Mouse (Mus musculus): ENCODE measurements around the gene Nadk. TPM values are rescaled to one million over a fixed set of nuclear protein-coding genes. Genes with fewer than 3 reads are reported as not detected.
"Not testable (repeated sequence)": the region's sequence is repeated elsewhere in the genome, so short reads cannot be mapped to it uniquely, and the experiment has no call there.

Nadk gene
- polyA plus RNA-seq, 1 experiment from 2014 or later, result 78.0 TPM

GRCm38 (mm10) chr4:155559454-155559853, 2.7 kb upstream of the Nadk start:
- H3K27me3 ChIP-seq (replicated peaks), result no peaks in the 10 kb centered on the region
- H3K27ac ChIP-seq, result 0 out of 2 replicates have a peak overlapping the region, but pooled peaks have one; percentile 22
- 25% methylated on average over 6 of the region's 6 CpGs for WGBS (ENCODE audit: insufficient replicate concordance)

DNA sequence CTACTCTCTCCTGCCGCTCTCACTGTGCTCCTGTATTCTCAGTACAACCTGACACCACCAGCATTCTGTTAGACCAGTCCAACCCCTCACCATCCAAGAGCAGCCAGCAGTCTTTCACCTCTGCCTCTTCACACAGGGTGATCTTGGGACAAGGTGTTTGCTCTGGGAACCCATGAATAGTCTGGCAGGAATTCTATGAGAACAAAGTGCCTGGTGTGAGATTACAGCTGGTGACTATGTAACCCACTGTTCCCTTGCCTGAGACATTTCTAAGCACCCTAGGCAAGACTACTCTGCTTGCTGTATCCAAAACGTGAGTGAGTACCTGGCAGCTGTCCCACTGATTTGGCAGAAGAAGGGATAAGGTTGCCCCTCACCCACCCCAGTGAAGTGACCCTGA, 1.2 kb upstream of the Nadk start:
- H3K4me2 ChIP-seq, result no peak overlapping the region
- no peaks in the 10 kb centered on the region for H3K9me3 ChIP-seq (replicated peaks)
- H3K27me3 ChIP-seq (replicated peaks), result no peaks in the 10 kb centered on the region
- peaks cover 47% of the 10 kb centered on the region for H3K36me3 ChIP-seq
- WGBS (ENCODE audit: insufficient replicate concordance), result 70% methylated on average over 2 of the region's 2 CpGs
- no peak overlapping the region for H3K9ac ChIP-seq
- peak overlapping the region; percentile 81; the same call in 1 of the 2 replicates for H3K27ac ChIP-seq
- ATAC-seq, result no peak
- H3K4me1 ChIP-seq, result peaks cover 67% of the 10 kb centered on the region
- no peak overlapping the region for H3K4me3 ChIP-seq

More at GRCm38 (mm10) chr4:155559454-155559853, 2.7 kb upstream of the Nadk start:
- Histone ChIP-seq H3K36me3 (peaks cover 62% of the 10 kb centered on the region), H3K4me2 (no peak overlapping the region), H3K9ac (no peak overlapping the region), H3K4me1 (peaks cover 60% of the 10 kb centered on the region), H3K9me3 (replicated peaks) (no peaks in the 10 kb centered on the region), H3K4me3 (no peak overlapping the region)
- no peak for ATAC-seq

DNA sequence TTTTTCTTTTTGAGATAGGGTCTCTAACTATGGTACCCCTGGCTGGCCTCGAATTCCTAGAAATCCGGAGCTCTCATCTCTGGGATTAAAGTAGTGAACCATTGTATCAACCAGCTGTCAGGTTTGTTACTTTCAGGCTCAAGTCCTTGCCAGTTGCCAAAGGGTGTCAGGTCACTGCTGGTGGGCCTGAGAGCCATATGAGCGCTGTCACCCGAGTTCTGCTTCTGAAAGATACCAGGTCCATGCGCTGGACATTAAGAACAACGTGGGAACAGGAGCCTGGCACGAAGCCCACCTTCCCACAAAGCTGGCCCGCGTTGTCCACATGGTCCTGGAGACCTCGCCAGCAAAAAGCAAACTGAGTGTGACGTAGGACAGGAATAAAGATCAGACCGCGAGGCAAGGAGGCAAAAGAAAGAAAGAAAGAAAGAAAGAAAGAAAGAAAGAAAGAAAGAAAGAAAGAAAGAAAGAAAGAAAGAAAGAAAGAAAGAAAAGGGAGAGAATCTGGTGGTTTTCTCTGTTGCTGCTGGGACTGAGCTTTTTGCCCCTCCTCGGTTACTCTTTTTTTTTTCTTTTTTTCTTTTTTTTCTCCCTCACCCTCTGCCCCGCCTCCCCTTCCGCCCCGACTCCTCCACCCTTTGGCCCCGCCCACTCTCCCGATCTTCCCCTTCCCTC, 684 bp downstream of the Nadk start:
- Histone ChIP-seq H3K27ac (peak overlapping the region; percentile 81), H3K9me3 (replicated peaks) (no peaks in the 10 kb centered on the region), H3K4me1 (peaks cover 85% of the 10 kb centered on the region), H3K4me2 (peak overlapping the region; percentile 95), H3K9ac (peak overlapping the region; percentile 73), H3K36me3 (peaks cover 32% of the 10 kb centered on the region), H3K27me3 (replicated peaks) (no peaks in the 10 kb centered on the region), H3K4me3 (peak overlapping the region; percentile 87)
- no peak for ATAC-seq
- WGBS (ENCODE audit: insufficient replicate concordance), result 6% methylated on average over 19 of the region's 19 CpGs

- Histone ChIP-seq H3K4me2 (peak overlapping the region; percentile 95), H3K9me3 (replicated peaks) (no peaks in the 10 kb centered on the region), H3K27ac (peak overlapping the region; percentile 92), H3K36me3 (peaks cover 25% of the 10 kb centered on the region), H3K9ac (peak overlapping the region; percentile 86), H3K27me3 (replicated peaks) (no peaks in the 10 kb centered on the region), H3K4me1 (peaks cover 82% of the 10 kb centered on the region), H3K4me3 (peak overlapping the region; percentile 87)
- WGBS (ENCODE audit: insufficient replicate concordance), result 1% methylated on average over 69 of the region's 69 CpGs
- ATAC-seq, result peak; percentile 94
Measured at GRCm38 (mm10) chr4:155563400-155564231, 1.4 kb downstream of the Nadk start.

DNA sequence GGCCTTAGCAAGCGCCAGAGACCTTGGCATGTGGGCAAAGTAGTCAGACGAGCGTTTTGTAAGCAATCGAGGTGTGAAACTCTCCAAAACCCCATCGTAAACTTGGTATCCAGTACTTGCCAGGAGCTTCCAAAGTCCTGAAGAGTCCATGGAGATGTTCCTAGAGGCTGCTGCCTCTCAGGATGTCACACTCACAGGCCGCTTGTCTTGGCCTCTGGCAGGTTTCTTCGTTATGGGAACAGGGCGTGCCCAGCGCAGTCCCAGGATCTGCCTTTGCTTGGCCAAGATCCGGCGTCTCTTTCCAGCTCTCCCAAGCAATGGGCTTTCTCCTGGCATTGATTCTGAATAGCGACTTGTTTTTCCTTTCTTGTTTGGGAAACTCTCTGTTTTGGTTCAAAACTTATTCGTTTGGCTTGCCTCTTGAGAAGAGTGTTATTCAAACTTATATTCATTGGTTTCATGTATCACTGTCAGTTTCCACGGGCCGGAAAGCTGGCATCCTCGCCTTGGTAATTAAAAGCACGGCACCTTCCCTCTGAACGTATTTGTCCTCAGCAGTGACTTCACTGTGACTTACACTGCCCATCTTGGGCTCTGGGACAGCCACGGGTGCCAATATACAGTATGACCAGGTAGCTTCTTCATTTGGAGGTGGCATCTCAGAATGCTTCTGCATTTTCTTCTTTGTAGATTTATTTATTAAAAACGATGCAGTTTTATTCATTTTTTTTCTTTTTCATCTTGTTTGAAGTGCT, 2.3 kb downstream of the Nadk start:
- H3K36me3 ChIP-seq, result peaks cover 16% of the 10 kb centered on the region
- H3K4me3 ChIP-seq, result peak overlapping the region; percentile 87

DNA sequence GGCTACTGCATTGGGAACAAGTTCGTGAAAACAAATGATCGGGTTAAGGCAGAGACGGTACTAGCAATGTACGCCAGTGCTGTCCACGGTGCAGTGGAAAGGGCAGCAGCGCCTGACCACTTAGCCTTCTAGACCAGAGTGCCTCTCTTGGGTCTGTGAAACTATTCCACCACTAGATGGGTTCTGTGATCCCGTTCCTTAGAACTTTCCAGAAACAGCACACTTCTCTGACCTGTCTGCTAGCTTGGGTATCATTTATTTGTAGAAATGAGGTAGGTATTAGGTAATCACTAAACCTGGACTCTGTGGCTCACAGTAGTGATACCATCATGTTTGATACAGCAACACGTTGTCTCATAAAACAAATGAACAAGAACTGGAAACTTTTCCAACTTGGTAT, 4.4 kb downstream of the Nadk start:
- Histone ChIP-seq H3K4me2 (no peak overlapping the region), H3K36me3 (no peaks in the 10 kb centered on the region; the same call in 1 of the 2 replicates), H3K4me1 (peaks cover 70% of the 10 kb centered on the region), H3K9me3 (replicated peaks) (no peaks in the 10 kb centered on the region), H3K9ac (no peak overlapping the region), H3K27ac (0 out of 2 replicates have a peak overlapping the region, but pooled peaks have one; percentile 12), H3K4me3 (no peak overlapping the region), H3K27me3 (replicated peaks) (no peaks in the 10 kb centered on the region)
- ATAC-seq, result no peak
- 61% methylated on average over 8 of the region's 8 CpGs for WGBS (ENCODE audit: insufficient replicate concordance)

More for the DNA sequence above, 2.3 kb downstream of the Nadk start:
- Histone ChIP-seq H3K27ac (peak overlapping the region; percentile 92), H3K9me3 (replicated peaks) (no peaks in the 10 kb centered on the region), H3K27me3 (replicated peaks) (no peaks in the 10 kb centered on the region), H3K4me1 (peaks cover 73% of the 10 kb centered on the region), H3K4me2 (peak overlapping the region; percentile 95), H3K9ac (peak overlapping the region; percentile 86)
- ATAC-seq, result no peak
- 11% methylated on average over 20 of the region's 20 CpGs for WGBS (ENCODE audit: insufficient replicate concordance)

DNA sequence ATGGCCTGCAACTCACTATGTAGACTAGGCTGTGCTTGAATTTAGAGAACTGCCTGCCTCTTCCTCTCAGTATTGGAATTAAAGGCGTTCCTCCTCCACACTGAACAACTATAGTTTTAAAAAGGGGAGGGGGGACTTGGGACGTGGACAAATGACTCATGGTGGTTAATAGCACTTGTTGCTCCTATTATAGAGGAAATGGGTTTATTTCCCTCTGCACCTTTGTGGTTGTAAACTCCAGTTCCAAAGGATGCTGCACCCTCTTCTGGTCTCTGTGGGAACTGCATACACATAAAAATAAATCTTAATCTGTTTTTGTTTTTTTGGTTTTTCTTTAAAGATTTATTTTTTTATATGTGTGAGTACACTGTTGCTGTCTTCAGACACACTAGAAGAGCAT, 6.0 kb downstream of the Nadk start:
- no peak overlapping the region for H3K4me2 ChIP-seq
- ATAC-seq, result no peak
- no peaks in the 10 kb centered on the region for H3K27me3 ChIP-seq (replicated peaks)
- H3K36me3 ChIP-seq, result no peaks in the 10 kb centered on the region; the same call in 1 of the 2 replicates
- H3K4me1 ChIP-seq, result peaks cover 65% of the 10 kb centered on the region
- H3K27ac ChIP-seq, result no peak overlapping the region
- H3K9me3 ChIP-seq (replicated peaks), result no peaks in the 10 kb centered on the region
- no peak overlapping the region for H3K9ac ChIP-seq
- WGBS (ENCODE audit: insufficient replicate concordance), result 12% methylated on average over 2 of the region's 2 CpGs
- no peak overlapping the region for H3K4me3 ChIP-seq

DNA sequence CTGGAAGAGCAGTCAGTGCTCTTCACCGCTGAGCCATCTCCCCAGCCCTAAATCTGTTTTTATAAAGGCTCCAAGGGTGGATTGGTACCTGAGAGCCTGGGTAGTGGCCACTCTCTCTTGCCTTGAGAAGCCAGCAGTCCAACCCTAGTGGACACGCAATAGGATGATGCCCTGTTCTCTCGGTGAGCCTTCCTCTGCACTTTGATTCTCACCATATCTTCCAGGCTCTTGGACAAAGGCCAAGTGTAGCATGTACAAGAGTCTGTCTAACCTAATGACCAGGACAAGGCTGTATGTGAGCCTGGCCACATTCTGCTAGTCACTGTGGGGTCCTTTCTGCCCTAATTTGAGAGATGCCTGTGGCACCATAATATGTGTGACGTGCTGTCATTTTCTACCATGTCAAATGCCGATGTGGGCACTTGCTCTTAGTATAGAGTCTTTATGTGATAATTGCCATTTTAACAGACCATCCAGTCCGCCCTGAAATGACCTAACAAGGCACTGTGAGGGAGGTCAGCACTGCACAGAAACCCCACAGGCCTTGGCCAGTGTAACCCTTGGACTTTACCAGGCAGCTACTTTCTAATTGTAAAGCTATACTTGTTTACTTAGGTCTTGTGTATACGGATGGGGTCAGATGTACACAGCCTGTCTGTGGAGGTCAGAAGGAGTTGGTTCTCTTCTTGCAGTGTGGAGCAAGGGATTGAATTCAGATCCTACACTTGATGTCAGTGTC, 6.6 kb downstream of the Nadk start:
- no peak overlapping the region for H3K4me2 ChIP-seq
- H3K36me3 ChIP-seq, result no peaks in the 10 kb centered on the region; the same call in 1 of the 2 replicates
- H3K4me3 ChIP-seq, result no peak overlapping the region
- peak; percentile 31 for ATAC-seq
- peak overlapping the region; percentile 50; the same call in 1 of the 2 replicates for H3K27ac ChIP-seq
- H3K4me1 ChIP-seq, result peaks cover 71% of the 10 kb centered on the region
- WGBS (ENCODE audit: insufficient replicate concordance), result 79% methylated on average over 7 of the region's 7 CpGs
- no peaks in the 10 kb centered on the region for H3K9me3 ChIP-seq (replicated peaks)
- no peaks in the 10 kb centered on the region for H3K27me3 ChIP-seq (replicated peaks)
- no peak overlapping the region for H3K9ac ChIP-seq

GRCm38 (mm10) chr4:155569818-155570217, 7.6 kb downstream of the Nadk start:
- Histone ChIP-seq H3K4me2 (no peak overlapping the region), H3K27ac (no peak overlapping the region), H3K4me1 (peaks cover 71% of the 10 kb centered on the region), H3K27me3 (replicated peaks) (no peaks in the 10 kb centered on the region), H3K4me3 (no peak overlapping the region), H3K36me3 (no peaks in the 10 kb centered on the region; the same call in 1 of the 2 replicates), H3K9ac (no peak overlapping the region), H3K9me3 (replicated peaks) (no peaks in the 10 kb centered on the region)
- ATAC-seq, result no peak
- WGBS (ENCODE audit: insufficient replicate concordance), result 69% methylated on average over 6 of the region's 6 CpGs

DNA sequence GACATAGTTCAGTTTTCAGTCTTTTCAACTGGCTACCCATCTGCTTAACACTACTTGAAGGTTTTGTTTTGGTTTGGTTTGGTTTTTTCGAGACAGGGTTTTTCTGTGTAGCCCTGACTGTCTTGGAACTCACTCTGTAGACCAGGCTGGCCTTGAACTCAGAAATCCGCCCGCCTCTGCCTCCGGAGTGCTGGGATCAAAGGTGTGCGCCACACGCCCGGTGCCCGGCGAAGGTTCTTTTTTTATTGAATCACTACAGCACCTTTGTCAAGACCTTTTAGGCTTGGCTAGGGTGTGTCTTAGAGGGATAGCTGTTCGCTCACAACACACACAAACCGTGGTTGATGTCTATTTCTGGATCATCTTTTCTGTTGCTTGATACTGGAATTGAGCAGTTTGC, 8.1 kb downstream of the Nadk start:
- H3K4me2 ChIP-seq; H3K9ac ChIP-seq; H3K9me3 ChIP-seq (replicated peaks); H3K4me3 ChIP-seq; H3K27me3 ChIP-seq (replicated peaks); H3K36me3 ChIP-seq; ATAC-seq: not testable (repeated sequence)
- Histone ChIP-seq H3K27ac (0 out of 2 replicates have a peak overlapping the region, but pooled peaks have one; percentile 0), H3K4me1 (peaks cover 69% of the 10 kb centered on the region)
- WGBS (ENCODE audit: insufficient replicate concordance), result 79% methylated on average over 11 of the region's 11 CpGs

- no peaks in the 10 kb centered on the region for H3K27me3 ChIP-seq (replicated peaks)
- ATAC-seq, result no peak
- no peak overlapping the region for H3K9ac ChIP-seq
- H3K4me3 ChIP-seq, result no peak overlapping the region
- H3K9me3 ChIP-seq (replicated peaks), result no peaks in the 10 kb centered on the region
- 36% methylated on average over 2 of the region's 2 CpGs for WGBS (ENCODE audit: insufficient replicate concordance)
- H3K36me3 ChIP-seq, result peaks cover 8% of the 10 kb centered on the region
- peak overlapping the region; percentile 52; the same call in 1 of the 2 replicates for H3K27ac ChIP-seq
- peaks cover 58% of the 10 kb centered on the region for H3K4me1 ChIP-seq
- no peak overlapping the region for H3K4me2 ChIP-seq
Measured at GRCm38 (mm10) chr4:155571442-155571841, 9.3 kb downstream of the Nadk start.
